Mouse (Mus musculus) cerebellum, postnatal 25 days (tissue): ENCODE data around the gene Catsper1.
A peak's percentile ranks its signal among the peaks of the same experiment; 100 is the strongest.
"Not testable (repeated sequence)": the region's sequence is repeated elsewhere in the genome, so short reads cannot be mapped to it uniquely, and the experiment has no call there.

ENCODE experiments used
- DNase-seq, 2 experiments: peaks; one replicate each; pipeline ENCODE4 v3.0.0; 2021; ENCODE audit warnings: mixed read lengths in 2 of 2

The Catsper1 gene

DNA sequence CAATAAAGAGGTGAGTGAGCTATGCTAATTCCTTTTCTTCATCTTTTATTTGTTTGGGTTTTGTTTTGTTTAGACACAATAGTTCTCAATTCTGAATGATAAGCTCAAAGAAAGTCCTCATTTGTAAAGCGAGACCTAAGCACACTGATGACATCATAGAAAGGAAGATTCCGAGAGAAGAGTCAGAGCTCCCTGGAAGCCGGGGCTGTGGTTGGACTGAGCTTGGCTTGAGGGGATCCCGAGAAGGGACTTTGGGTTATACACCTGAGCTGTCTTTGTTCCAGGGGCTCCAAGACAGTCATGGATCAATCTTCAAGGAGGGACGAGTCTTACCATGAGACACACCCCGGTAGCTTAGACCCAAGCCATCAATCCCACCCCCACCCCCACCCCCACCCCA is at the start of gene Catsper1:
Catsper1 (plus strand) TSS at position 301 of the 400 bp plus-strand sequence.
- no peak for DNase-seq

DNA sequence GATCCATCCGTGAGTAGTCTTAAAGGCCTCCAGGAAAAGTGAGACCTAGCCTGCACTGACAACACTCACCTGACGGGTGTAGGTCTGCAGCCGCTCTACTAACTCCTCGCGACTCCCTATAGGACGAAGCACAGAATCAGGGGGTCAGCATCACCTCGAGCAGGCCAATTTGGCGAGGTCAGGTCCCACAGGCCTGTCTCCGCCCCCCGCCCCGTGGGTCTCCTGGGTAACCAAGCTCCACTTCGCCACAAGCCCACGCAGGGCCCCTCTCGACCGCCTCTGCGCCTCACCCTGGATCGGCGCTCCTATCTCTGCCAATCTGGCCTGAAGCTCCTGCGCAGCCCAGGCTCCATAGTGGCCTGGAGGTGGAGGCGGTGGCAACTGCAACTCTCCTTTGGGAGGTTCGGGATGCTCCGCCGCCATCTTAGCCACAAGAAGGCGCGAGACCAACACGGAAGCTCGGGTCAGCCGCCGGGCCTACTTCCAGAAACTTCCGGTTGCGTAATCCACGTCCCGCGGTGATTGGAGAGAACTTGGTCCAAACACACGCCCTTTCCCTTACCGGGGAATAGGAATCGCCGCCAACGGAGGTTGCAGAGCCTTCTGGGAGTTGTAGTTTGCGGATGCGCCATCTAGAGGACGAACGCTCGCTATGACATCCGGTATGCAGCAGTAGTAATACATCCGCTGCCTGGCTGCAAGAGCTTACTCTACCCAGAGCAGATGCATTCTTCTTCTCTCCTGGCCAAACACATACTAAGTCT is 40.4 kb upstream of the Catsper1 start, which contains the start of gene Sf3b2:
Sf3b2 (minus strand) TSS at position 484 of the 764 bp plus-strand sequence.
- DNase-seq = peak; percentile 99

DNA sequence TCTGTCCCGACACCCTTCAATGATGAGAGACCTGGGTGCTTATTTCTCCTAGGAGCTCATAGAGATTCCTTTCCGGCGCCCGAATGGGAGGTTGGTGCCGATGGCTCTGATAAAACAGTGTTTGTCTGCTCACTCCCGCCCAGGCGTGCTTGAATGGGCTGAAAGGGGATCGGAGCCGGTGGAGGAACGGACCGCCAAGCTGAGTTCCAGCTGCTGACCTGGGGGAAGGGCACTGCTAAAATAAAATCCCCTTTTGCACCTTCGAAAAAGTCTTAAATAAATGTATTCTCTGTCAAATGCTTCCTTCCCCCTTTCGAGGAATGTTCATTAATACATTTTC is 39.8 kb upstream of the Catsper1 start:
- DNase-seq = no peak

DNA sequence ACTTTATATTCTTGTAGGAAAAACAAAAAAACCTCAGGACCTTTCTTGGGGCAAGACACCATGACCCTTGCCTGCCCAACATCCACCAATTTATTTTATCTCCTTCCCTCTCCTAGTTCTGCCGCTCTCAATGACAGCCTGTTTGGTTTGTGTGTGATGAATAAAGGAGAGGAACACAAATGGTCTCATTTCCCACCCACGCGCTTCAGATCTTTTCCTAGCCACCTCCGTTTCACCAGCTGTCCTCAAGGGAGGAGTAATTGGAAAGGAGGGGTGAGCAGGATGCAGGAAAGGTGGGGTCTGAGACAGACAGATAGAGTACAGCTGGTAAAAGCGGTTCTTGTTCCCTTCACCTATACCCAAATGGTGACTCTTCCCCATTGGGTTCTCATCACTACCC is 38.9 kb upstream of the Catsper1 start:
- DNase-seq = no peak

DNA sequence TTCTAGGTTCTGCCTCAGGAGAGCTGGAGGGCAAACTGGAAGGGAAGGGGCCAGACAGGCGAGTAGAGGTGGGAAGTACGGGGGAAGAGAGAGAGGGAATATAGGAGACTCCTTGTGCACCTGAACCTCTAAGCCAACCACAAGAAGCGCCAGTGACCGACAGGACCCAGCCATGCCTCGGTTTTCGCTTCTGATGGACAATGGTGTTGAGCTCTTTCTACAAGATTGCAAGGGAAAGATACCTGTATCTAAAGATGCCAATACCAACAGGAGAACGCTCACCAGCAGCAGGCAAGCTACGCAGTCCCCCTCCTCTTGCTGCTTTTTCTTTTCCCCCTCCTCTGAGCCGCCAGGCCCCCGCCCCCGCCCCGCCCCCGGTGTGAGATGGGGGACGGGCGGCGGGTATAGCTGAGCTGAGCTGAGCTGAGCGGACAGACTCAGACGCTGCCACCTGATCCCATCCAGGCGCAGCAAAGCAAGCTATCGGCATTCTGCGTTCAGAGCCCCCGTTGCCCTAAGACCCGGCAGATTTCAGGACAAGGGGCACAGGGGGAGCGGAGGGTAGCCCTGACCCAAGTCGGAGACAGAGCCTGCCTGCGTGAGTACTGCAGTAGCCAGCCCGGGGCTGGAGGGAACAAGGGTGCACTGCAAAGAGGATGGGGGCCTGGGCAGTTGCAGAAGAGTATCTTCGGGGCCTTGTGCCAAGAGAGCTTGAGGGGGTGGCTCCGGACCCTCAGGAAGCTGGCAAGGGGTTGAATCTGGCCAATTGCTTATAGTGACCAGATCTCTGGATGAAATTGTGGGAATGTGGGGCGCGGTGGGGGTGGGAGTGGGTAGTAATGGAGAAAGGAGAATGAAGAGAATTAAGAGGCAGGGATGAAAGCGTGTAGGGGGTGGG is 37.4 kb upstream of the Catsper1 start, which contains the start of gene Gal3st3:
Gal3st3 (plus strand) TSS at position 429 of the 898 bp plus-strand sequence.
- DNase-seq = peak; percentile 72 to 75

DNA sequence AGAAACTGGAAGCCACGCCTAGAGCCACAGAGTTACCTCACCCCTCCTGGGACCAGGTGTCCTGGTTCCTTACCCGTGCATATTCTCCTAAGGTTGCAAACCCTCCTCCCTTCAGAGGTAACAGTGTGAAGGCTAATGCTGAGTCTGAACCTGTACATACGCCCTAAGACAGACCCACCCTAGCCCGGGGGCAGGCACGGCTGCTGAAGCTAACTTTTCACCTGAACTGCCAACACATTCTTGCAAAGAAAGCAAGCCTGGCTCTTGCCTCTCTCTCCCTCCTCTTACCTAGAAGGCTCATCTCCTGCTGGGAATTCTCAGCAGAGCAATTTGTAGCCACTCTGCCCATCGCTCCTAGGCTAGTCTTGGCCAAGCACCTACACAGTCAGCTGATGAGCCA is 35.0 kb upstream of the Catsper1 start:
- DNase-seq = no peak

DNA sequence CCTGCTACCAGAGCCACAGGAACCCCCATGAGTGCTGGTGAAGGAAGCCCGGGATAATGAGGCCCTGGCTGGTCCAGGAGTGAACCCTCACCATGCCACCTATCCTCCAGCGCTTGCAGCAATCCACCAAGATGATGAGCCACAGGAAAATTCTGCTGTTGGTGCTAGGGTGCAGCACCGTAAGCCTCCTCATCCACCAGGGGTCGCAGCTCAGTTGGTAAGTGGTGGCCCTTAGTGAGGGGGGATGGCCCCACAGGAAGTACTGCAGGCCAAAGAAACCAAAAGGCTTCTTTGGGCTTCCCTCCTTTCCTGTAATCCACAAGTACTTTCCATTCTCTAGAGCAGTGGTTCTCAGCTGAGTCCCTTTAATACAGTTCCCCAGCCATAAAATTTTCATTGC is 33.1 kb upstream of the Catsper1 start:
- DNase-seq = peak in 1 of 2 experiments; percentile 55

DNA sequence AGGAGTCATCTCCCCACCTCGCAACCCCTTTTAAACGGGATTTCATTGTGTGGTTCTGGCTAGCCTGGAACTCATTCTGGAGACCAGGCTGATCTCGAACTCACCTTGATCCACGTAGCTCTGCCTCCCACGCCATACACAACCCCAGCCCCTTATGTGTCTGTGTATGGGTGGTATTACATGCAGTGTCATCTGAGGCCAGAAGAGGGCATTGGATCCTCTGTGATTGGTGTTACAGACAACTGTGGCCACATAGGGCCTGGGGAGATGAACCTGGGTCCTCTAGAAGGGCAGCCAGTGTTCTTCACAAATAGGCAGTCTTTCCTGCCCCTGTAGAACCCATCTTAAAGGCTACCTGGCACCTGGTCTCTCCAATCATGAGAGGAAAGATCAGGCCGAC is 29.3 kb upstream of the Catsper1 start:
- DNase-seq = no peak

DNA sequence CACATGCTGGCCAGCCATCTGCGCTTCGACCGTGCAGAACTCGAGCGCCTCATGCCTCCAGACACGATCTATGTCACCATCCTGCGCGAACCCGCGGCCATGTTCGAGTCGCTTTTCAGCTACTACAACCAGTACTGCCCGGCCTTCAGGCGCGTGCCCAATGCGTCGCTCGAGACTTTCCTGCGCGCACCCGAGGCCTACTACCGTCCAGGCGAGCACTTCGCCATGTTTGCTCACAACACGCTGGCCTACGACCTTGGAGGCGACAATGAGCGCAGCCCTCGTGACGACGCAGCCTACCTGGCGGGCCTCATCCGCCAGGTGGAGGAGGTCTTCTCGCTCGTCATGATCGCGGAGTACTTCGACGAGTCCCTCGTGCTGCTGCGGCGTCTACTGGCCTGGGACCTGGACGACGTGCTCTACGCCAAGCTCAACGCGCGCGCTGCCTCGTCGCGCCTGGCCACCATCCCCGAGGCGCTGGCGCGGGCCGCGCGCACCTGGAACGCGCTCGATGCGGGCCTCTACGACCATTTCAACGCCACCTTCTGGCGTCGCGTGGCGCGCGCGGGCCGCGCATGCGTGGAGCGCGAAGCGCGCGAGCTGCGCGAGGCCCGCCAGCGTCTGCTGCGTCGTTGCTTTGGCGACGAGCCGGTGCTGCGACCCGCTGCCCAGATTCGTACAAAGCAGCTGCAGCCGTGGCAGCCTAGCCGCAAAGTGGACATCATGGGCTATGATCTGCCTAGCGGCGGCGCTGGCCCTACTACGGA is 28.4 kb upstream of the Catsper1 start:
- peak in 1 of 2 experiments; percentile 30 for DNase-seq

DNA sequence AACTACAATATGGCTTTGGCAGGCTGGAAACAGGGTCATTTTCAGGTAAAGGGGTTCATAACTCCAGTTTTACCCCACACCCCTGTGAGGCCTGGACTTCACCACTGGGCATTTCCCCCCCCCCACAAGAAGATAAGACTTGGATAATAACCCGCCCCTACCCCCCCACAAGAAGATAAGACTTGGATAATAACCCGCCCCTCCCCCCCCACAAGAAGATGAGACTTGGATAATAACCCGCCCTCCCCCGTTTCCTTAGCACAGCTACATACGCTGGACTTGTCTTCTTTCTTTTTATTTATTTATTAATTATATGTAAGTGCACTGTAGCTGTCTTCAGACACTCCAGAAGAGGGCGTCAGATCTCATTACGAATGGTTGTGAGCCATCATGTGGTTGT is 26.5 kb upstream of the Catsper1 start:
- no peak for DNase-seq

DNA sequence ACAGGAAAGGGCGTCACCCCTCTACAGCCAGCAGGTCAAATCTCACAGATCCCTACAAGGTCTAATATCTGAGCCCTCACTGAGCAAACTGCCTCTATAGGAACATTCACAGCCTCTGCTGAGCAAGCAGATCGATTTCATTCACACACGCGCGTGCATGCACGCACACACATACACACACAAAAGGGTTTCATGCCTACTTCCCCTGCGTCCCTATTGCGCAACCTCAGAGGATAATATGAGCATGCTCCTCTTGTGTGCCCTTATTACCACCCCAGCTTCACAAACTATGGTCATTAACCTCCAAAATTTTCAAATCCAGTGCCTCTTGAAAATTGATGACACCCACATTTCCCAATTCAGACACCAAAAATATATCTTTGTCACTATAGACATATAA is 22.4 kb upstream of the Catsper1 start:
- no peak for DNase-seq

DNA sequence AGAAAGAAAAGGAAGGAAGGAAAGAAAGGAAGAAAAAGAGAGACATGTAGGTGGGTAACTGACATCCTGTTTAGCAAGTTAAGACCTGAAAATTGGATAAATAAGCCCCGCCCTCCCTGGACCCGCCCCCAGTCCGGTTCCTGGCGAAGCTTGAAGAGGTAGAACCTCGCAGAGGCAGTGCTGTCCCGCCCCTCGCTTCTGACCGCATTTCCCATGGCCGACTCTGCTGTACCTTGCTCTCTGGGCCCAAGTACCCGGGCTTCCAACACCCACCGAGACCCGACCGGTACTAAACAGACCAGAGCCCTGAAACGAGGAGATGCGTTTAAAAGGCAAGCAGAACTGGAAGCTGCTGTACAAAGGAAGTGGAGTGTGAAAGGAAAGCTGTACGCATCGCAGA is 11.7 kb upstream of the Catsper1 start:
- DNase-seq = peak in 1 of 2 experiments; percentile 33

DNA sequence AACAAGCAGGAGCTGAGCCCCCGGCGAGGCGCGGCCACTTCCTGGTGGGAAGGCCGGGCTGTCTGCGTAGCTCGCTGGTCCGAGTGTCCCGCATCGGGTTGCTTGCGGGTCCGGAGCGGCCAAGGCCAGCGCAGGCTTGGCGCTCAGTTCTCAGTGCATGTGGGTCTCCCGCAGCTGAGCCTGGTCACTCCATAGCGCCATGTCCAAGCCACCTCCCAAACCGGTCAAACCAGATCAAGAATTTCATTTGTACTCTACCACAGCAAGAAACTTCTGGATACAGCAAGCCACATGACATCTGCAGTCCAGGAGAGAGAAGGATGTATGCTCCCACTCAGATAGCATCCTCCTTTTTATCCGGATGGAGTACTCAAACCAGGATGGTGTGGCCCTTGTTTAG is 7.6 kb upstream of the Catsper1 start:
- no peak for DNase-seq

DNA sequence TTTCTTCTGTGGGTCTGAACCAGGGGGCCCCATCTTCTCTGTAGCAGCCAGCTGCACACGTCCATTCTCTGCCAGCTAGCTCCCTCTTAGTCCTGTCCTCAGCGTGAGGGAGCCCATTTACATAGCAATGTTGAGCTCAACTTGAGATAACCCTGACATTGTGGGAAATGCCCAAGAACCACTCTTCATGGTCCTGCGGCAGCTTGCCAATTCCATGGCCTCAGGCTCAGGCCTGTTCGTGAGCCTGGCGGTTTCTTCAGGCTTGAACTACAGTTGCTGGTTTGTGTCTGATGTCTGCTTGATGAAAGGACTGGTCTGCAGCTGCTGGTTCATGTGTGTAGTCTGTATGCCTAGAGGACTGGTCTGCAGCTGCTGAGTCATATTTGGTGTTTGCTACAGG is 800 bp upstream of the Catsper1 start:
- DNase-seq = no peak

DNA sequence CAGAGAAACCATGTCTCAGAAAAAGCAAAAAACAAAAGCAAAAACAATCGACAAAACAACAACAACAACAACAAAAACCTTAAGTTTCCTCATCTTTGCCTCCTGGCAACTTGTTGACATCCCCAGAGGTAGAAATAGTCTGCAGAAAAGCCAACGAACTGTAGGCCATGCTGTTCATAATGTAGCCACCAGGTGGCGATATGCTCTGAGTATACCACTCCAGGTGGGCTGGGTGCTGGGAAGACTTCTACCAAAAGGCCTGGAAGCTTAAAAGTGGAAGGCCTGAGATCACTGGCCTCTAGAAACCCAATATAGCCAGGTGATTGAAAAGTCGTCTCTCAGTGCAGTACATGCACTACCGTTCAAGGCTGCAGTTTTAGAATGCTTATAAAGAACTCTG is 2.4 kb downstream of the Catsper1 start:
- peak; percentile 81 to 90 for DNase-seq

DNA sequence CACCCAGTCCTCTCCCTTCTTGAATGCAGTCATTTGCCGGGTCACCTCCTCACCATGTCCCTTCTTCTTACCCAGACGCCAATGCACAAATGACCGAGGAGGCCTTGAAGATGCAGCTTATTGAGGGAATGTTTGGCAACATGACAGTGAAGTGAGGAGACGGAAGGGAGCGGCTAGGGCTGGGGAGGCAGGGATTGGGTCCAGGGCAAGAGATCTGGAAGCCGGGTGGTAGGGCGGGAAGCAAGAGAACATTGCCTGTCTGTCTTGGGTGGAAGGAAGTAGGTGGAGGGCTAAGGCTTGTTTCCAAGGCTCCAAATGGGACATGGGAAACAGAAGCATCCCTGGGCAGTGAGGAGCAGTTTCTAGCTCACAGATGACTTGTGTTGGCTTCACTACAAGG is 5.8 kb downstream of the Catsper1 start:
- no peak for DNase-seq

DNA sequence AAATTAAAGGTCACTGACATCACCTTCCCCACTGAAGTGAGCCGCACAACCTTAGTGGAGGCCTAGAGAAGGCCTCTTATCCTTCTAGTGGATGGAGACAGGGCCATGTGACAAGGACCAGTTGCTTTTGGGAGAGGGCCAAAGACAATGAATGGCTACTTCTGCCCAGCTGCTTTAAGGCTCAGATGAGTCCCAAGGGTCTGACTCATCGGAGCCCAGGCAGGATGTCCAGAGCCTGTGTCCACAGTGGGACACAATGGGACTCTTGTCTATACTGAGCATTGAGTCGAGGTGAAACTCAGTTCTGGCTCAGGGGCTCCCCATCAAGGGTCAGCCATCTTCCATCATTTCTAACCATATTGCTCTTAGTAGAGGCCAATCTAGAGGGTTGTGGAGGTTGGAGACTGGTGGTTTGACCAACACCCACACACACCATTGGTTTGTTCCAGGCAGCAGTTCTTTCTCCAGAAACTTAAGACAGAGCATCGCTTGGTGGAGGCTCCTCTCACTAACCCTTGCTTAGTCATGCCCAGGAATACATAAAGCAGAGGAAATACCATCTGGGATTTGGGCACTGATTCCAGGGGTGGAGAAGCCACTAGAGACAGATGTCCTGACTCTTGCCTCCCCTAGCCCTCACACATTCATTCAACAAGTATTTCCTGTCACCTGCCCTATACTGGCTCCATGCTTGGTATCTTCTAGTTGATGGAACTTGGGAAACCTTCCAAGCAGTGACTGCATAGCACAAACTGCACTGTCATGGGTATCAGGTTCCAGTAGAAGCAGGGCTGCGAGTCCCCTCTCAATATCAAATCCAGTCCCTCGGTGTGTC is 10.0 kb downstream of the Catsper1 start:
- no peak for DNase-seq

DNA sequence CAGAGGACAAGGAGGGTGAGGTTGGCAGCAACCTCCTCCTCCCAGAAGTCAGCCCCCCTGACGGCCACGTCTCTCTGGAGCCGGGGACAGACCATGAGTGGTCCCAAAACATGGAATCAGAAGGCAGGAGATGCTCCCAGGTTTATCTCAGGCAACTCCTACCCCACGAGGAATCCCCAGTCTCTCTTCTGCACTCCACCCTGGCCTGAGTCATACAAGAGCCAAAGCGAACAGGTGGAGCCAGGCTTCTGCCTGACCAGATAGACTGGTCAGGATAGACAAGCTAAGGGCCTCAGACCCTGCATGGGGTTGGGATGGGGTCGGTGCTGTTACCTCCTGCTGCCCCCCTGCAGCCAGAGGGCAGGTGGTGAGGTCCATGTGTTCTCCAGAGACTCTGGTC is 12.5 kb downstream of the Catsper1 start:
- peak in 1 of 2 experiments; percentile 20 for DNase-seq

DNA sequence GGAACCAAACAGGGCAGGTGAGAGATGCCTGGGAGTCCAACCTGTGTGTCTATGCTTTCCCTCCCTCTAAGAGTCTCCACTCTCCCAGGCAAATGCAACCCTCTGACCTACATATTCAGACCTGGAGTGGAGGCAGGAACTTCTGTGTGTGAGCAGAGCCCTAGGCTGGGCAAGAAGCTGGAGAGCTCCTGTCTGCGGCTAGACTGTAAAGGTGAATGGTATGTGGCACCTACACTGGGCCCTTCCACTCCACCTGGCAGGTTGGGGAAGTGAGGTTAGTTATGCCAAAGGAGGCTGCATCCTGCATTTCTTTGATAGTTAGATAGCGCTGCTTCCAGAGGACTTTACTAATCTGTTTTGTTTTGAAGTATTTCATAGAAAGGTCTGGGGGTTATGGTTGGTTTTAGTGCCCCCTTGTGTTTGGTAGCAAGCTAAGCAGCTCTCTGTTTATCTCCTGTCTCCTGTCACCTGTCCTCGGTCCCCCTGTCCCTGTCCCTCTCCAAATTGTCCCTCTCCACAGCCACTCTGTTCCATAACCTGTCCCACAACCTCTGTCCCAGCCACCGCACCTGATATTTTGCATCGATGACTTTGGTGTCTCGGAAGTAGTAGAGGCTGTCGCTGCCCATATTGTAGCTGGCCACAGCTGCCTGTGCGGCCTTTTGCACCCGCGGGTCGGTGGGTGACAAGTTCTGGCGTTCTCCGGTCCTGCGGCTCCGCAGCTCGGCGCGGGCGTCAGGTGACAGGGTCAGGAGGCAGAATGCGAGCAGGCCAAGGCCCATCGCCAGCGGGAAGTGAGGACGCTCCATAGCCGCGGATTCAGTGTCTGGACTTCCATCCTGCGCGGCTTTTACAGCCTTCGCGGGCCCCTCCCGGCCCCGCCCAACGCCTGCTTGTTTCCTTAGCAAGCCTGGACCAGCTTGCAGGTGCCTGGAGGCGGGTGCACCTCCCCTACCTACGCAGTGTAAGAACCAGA is 13.3 kb downstream of the Catsper1 start:
- peak; percentile 79 for DNase-seq

DNA sequence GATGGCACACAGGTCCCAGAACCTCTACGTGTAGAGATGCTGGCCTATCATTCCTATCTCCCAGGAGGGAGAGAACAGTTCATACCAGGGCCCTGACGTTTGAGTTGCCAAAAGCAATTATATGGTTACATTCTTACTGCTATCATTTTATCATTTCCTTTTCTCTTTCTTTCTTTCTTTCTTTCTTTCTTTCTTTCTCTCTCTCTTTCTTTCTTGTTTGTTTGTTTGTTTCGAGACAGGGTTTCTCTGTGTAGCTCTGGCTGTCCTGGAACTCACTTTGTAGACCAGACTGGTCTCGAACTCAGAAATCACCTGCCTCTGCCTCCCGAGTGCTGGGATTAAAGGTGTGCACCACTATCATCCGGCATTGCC is 13.9 kb downstream of the Catsper1 start, which contains the start of gene Cst6:
Cst6 (minus strand) TSS at position 73 of the 372 bp plus-strand sequence.
- DNase-seq = not testable (repeated sequence)

DNA sequence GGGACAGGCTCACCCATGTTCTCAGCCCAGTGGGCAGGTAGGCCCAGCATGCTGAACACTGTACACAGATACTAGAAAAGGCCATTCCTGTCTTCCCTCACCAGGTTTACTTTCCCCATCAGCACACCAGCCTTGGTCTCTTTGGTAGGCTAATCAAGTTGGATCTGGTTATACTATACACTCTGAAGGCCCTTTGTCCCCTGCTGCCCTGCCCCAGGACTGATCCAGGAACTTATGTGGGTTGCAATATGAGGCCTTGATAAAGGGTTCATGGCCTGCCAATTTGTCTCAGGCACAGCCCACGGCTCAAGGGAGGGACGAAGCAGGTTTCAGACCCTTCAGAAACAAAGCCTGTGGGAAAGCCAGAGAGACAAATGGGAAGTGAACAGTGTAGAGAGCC is 18.1 kb downstream of the Catsper1 start:
- no peak for DNase-seq
